Mouse (Mus musculus) hindbrain, postnatal 0 days (tissue): ENCODE data around the gene Plekha6. TPM values are rescaled to one million over a fixed set of nuclear protein-coding genes. Genes with fewer than 3 reads are reported as not detected.
A peak's percentile ranks its signal among the peaks of the same experiment; 100 is the strongest.

Experiments used
- ATAC-seq: fragments of 200-750 bp; cut with Nextera tagmentation; 2 replicates; pipeline ENCODE4 v1.8.0; 2017; ENCODE audit warnings: mild to moderate bottlenecking, moderate TSS enrichment, moderate library complexity
- DNase-seq: peaks from one replicate; pipeline ENCODE4 v3.0.0-alpha.2; 2015; ENCODE audit warnings: low spot score
- H3K27ac ChIP-seq: fragments of 300-500 bp; sonication (generic); 2 replicates; pipeline ENCODE4 v1.5.1; 2014; ENCODE audit warnings: mild to moderate bottlenecking
- H3K27me3 ChIP-seq: fragments of 300-500 bp; sonication (generic); 2 replicates; pipeline ENCODE4 v1.6.1; 2014; ENCODE audit warnings: low read length, mixed read lengths; ENCODE audit not compliant: insufficient read depth
- H3K36me3 ChIP-seq: fragments of 300-500 bp; sonication (generic); 2 replicates; pipeline ENCODE4 v1.6.1; 2014; ENCODE audit warnings: low read length, mixed read lengths; ENCODE audit not compliant: insufficient read depth
- H3K4me1 ChIP-seq: fragments of 300-500 bp; sonication (generic); 2 replicates; pipeline ENCODE4 v1.6.1; 2014; ENCODE audit warnings: antibody characterized with exemption, low read length, mixed read lengths; ENCODE audit not compliant: insufficient read depth
- H3K4me2 ChIP-seq: fragments of 300-500 bp; sonication (generic); 2 replicates; pipeline ENCODE4 v1.6.1; 2014; ENCODE audit warnings: low read depth, mild to moderate bottlenecking, low read length, moderate library complexity, mixed read lengths
- H3K4me3 ChIP-seq: fragments of 300-500 bp; sonication (generic); 2 replicates; pipeline ENCODE4 v1.5.1; 2014; ENCODE audit warnings: low read length
- H3K9ac ChIP-seq: fragments of 300-500 bp; sonication (generic); replicated peaks from 2 replicates; pipeline ENCODE4 v1.6.1; 2014; ENCODE audit warnings: mild to moderate bottlenecking, low read length, moderate library complexity, mixed read lengths
- H3K9me3 ChIP-seq: fragments of 300-500 bp; sonication (generic); 2 replicates; pipeline ENCODE4 v1.6.1; 2016; ENCODE audit warnings: low read length, mixed read lengths
- CTCF ChIP-seq: IDR thresholded peaks from 2 replicates; pipeline ENCODE4 v1.5.1; 2016; ENCODE audit warnings: antibody characterized with exemption, control low read depth, low read depth
- WGBS: fragments of 180-500 bp; shearing (Covaris S2); extraction: QIAGEN DNeasy Blood & Tissue Kit; methylation state at CpG from one replicate; pipeline ENCODE4 v1.1.7; 2014; 5-methylcytosine and 5-hydroxymethylcytosine counted together
- polyA plus RNA-seq: library from polyadenylated mRNA; unstranded; fragments of >200 nt; fragmentation: Nextera tagmentation; extraction: Ambion mirVana; gene quantifications from 2 replicates; pipeline ENCODE4 v1.2.1, GENCODE M21; 2015
- total RNA-seq: library from RNA; depleted of rRNA; stranded (reverse); fragments of >200 nt; gene quantifications from 2 replicates; pipeline ENCODE4 v1.2.3, GENCODE M21; 2014

The Plekha6 gene
- total and polyA plus RNA-seq, 2 experiments from 2014 or later = 9.7 to 41.0 TPM

DNA sequence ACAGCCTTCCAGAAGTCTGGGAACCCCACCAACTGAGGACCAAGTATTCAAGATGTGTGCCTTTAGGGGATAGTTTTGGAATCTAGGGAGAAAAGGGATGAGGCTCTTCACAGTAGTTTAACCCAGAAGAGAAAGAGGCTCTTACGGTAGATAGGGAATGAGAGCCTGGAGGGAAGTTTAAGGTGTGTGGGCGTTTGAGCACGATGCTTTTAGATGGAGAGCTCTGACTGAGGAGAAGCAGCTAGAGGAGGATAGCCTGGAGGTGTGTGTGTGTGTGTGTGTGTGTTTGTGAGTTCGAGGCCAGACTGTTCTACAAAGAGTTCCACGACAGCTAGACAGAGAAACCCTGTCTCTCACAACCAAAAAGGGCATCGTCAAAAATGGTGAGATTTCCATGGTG, 98.6 kb downstream of the Plekha6 start:
- no peak for ATAC-seq
- no peaks in the 10 kb centered on the region for H3K27me3 ChIP-seq

DNA sequence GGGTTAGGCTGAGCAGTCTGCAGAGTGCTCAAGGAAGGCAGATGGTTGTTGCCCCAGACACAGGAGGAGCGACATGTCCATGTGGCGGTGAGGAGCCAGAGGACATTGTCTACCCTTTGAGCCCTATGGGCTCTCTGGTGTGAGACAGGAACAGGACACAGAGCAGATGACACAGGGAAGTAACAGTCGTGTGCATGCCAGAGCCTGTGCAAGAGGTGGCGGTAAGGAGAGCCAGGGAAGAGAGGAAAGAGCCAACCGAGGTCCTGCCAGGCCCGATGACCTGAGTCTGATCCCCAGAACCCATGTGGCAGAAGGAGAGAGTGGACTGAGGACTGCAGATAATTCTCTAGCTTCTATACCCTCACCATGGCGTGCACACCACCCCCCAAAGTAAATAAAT, 99.1 kb downstream of the Plekha6 start:
- Histone ChIP-seq H3K4me1 (peaks cover 13% of the 10 kb centered on the region; the same call in 1 of the 2 replicates), H3K4me3 (no peak overlapping the region), H3K4me2 (no peak overlapping the region), H3K9ac (no peak overlapping the region), H3K9me3 (no peaks in the 10 kb centered on the region), H3K27me3 (no peaks in the 10 kb centered on the region), H3K27ac (no peak overlapping the region), H3K36me3 (no peaks in the 10 kb centered on the region; the same call in 1 of the 2 replicates)
- TF ChIP-seq CTCF = no peak
- ATAC-seq = no peak
- WGBS = 87% methylated on average over 7 of the region's 7 CpGs
- DNase-seq = no peak

More for the DNA sequence above, 98.6 kb downstream of the Plekha6 start:
- no peak overlapping the region for H3K4me3 ChIP-seq
- H3K27ac ChIP-seq = no peak overlapping the region
- H3K9ac ChIP-seq = no peak overlapping the region
- no peak for DNase-seq
- H3K4me1 ChIP-seq = peaks cover 10% of the 10 kb centered on the region; the same call in 1 of the 2 replicates
- no peak overlapping the region for H3K4me2 ChIP-seq
- H3K9me3 ChIP-seq = no peaks in the 10 kb centered on the region
- WGBS = 80% methylated on average over 6 of the region's 6 CpGs
- TF ChIP-seq CTCF = no peak
- no peaks in the 10 kb centered on the region; the same call in 1 of the 2 replicates for H3K36me3 ChIP-seq

DNA sequence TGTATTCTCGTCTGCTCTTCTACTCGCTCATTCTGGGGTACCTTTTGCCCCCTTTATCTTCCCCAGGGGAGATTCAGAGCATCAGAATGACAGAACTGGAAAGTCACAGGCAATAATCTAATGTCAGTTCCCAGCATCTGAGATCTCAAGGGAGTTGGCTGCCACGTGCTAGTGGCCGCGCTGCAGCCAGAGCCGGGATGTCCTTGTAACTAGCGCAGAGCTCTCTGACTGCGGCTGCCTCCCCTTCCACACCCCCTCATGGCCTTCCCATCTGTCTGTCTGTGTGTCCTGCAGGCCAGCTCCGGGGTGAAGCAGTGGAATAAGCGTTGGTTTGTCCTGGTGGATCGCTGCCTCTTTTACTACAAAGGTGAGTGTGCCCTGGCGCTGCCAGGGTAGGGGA, 100.4 kb downstream of the Plekha6 start:
- ATAC-seq (no peak), DNase-seq (peak; percentile 43)
- Histone ChIP-seq H3K27ac (no peak overlapping the region), H3K4me2 (no peak overlapping the region), H3K4me3 (no peak overlapping the region), H3K9ac (no peak overlapping the region), H3K9me3 (no peaks in the 10 kb centered on the region), H3K4me1 (0 out of 2 replicates have a peak, but pooled peaks cover 12% of the 10 kb centered on the region), H3K36me3 (no peaks in the 10 kb centered on the region; the same call in 1 of the 2 replicates), H3K27me3 (no peaks in the 10 kb centered on the region)
- no peak for TF ChIP-seq CTCF
- 50% methylated on average over 12 of the region's 12 CpGs for WGBS

DNA sequence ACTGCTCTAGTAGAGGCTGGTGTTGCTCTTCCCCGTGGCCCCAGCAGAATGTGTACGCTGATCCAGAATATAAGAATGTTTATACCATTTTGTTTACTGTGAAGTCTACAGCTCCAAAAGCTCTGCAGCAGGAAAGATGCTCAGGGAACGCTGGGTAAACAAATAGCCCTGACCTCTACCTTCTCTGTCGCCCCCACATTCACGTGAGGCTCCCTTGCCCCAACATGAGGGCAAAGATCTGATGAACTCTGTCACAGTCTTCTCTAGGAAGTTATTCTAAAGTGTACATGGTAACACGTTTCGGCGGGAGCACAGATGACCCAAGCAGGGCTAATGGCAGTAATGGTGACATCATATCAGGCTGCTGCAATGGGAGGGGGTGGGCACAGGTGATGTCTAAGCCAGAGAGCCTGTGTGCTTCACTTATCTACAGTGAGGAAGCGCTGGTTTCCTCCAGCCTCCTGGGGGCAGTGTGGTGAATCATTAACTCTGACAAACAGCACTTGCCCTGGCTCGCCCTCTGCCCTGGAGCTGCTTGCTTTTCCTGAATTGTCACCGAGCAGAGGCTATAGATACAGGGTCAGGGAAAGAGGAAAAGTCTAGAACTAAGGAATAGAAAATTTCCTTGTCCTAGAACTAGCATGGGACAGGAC, 101.2 kb downstream of the Plekha6 start:
- Histone ChIP-seq H3K4me2 (no peak overlapping the region), H3K9me3 (no peaks in the 10 kb centered on the region), H3K4me1 (0 out of 2 replicates have a peak, but pooled peaks cover 12% of the 10 kb centered on the region), H3K36me3 (peaks cover 3% of the 10 kb centered on the region; the same call in 1 of the 2 replicates), H3K27ac (no peak overlapping the region), H3K27me3 (no peaks in the 10 kb centered on the region), H3K4me3 (no peak overlapping the region), H3K9ac (no peak overlapping the region)
- ATAC-seq (no peak), DNase-seq (peak; percentile 36)
- WGBS = 67% methylated on average over 11 of the region's 11 CpGs
- peak; percentile 41 for TF ChIP-seq CTCF

DNA sequence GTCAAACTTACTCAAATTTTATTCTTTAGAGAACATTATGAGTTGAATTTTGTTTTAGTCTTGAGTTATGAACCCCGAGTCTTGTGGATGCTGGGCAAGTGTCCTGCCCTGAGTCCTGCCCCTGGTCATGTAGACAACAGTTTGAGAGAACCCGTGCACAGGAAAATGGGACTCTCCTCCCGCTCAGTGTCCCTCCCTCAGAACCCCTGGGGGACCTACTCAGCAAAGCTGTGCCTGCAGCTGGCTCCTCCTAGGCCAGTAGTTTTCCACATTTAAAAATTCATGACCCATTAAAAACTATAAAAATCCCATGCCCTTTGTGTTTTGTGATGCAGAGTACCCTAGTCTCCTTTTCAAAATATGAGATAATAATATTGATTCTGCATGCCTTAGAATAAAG, 103.1 kb downstream of the Plekha6 start:
- Histone ChIP-seq H3K9ac (no peak overlapping the region), H3K4me2 (no peak overlapping the region), H3K36me3 (peaks cover 8% of the 10 kb centered on the region; the same call in 1 of the 2 replicates), H3K9me3 (no peaks in the 10 kb centered on the region), H3K27me3 (no peaks in the 10 kb centered on the region), H3K4me3 (no peak overlapping the region), H3K27ac (peak overlapping the region; percentile 55; the same call in 1 of the 2 replicates), H3K4me1 (0 out of 2 replicates have a peak, but pooled peaks cover 12% of the 10 kb centered on the region)
- no peak for TF ChIP-seq CTCF
- WGBS = 38% methylated on average over 3 of the region's 3 CpGs
- DNase-seq = no peak
- ATAC-seq = no peak

DNA sequence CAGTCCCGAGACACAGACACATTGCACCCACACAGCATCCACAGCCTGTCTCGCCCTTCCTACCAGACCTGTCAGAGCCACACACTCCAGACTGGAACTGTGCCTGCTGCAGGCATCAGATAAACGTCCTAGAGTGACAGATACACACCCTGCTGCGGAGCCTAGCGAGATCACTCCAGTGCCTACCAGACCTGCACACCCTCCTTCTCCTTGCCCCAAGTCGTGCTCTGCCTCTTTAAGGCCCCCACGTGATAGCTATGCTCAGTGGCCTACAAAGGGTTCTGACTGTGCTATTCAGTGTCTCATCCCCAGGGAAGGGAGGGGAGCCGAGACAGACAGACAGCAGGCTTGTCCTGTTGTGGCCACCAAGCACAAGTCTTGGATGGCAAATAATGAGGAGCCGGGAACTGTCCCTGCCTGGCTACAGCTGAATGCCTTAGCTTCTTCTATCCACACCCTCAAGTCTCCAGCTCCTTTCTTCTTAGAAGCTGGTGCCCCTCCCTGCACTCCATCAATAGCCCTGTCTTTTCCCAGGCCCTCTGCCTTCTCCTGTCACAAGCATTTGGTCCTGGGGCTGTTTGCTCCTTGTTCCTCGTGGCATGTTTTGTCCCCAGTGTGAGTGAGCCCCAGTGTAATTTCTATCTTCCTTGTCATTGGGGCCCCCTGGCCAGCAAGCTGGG, 103.9 kb downstream of the Plekha6 start:
- no peaks in the 10 kb centered on the region for H3K9me3 ChIP-seq
- ATAC-seq = peak; percentile 80
- H3K36me3 ChIP-seq = peaks cover 8% of the 10 kb centered on the region; the same call in 1 of the 2 replicates
- 0 out of 2 replicates have a peak, but pooled peaks cover 12% of the 10 kb centered on the region for H3K4me1 ChIP-seq
- H3K27ac ChIP-seq = peak overlapping the region; percentile 55
- 0 out of 2 replicates have a peak overlapping the region, but pooled peaks have one; percentile 3 for H3K9ac ChIP-seq
- no peak overlapping the region for H3K4me2 ChIP-seq
- TF ChIP-seq CTCF = no peak
- no peaks in the 10 kb centered on the region for H3K27me3 ChIP-seq
- 18% methylated on average over 10 of the region's 10 CpGs for WGBS
- H3K4me3 ChIP-seq = no peak overlapping the region
- peak; percentile 63 for DNase-seq
